Mouse (Mus musculus) liver, adult 2 months (tissue): ENCODE results near the gene Rbm15b. TPM values are rescaled to one million over a fixed set of nuclear protein-coding genes. Genes with fewer than 3 reads are reported as not detected.

Experiments used
- DNase-seq: peaks from one replicate; pipeline ENCODE4 v3.0.0-alpha.2; 2011; ENCODE audit warnings: low read depth, low spot score; ENCODE audit errors: extremely low read depth
- H3K27ac ChIP-seq: fragments of 200-500 bp; replicated peaks from 2 replicates; pipeline ENCODE4 v1.5.1; 2012; ENCODE audit warnings: low read depth, mild to moderate bottlenecking, control low read depth, inconsistent platforms, low read length; ENCODE audit not compliant: insufficient read depth
- H3K27me3 ChIP-seq: fragments of 200-500 bp; 2 replicates; pipeline ENCODE4 v1.6.1; 2012; ENCODE audit warnings: mild to moderate bottlenecking, moderate library complexity, low read length, inconsistent platforms; ENCODE audit not compliant: control insufficient read depth, insufficient read depth
- H3K36me3 ChIP-seq: fragments of 200-500 bp; 2 replicates; pipeline ENCODE4 v1.6.1; 2012; ENCODE audit warnings: low read length, inconsistent platforms; ENCODE audit not compliant: control insufficient read depth, insufficient read depth
- H3K4me1 ChIP-seq: fragments of 200-500 bp; 2 replicates; pipeline ENCODE4 v1.6.1; 2011; ENCODE audit warnings: low read length; ENCODE audit not compliant: control insufficient read depth, insufficient read depth
- H3K4me3 ChIP-seq: fragments of 200-500 bp; 2 replicates; pipeline ENCODE4 v1.5.1; 2011; ENCODE audit warnings: low read depth, mild to moderate bottlenecking, control low read depth, low read length, moderate library complexity; ENCODE audit not compliant: insufficient read depth
- H3K79me2 ChIP-seq: fragments of 200-500 bp; 2 replicates; pipeline ENCODE4 v1.6.1; 2012; ENCODE audit warnings: inconsistent platforms, mild to moderate bottlenecking, low read length, moderate library complexity; ENCODE audit not compliant: control insufficient read depth, insufficient read depth
- H3K9ac ChIP-seq: fragments of 200-500 bp; 2 replicates; pipeline ENCODE4 v1.6.1; 2012; ENCODE audit warnings: low read depth, mild to moderate bottlenecking, control low read depth, inconsistent platforms, low read length
- CTCF ChIP-seq: fragments of 200-500 bp; IDR thresholded peaks from 2 replicates; pipeline ENCODE4 v1.5.1; 2011; ENCODE audit warnings: low read depth, low read length, control low read depth
- POLR2A ChIP-seq: fragments of 200-500 bp; IDR thresholded peaks from 2 replicates; pipeline ENCODE4 v1.6.1; 2011; ENCODE audit warnings: low read length, control low read depth; ENCODE audit not compliant: insufficient read depth; ENCODE audit errors: extremely low read depth
- WGBS: fragments of 180-500 bp; shearing (Covaris S2); methylation state at CpG from one replicate; pipeline ENCODE4 v1.1.7; 2018; 5-methylcytosine and 5-hydroxymethylcytosine counted together
- polyA plus RNA-seq: library from polyadenylated mRNA; depleted of rRNA; stranded (reverse); fragments of >200 nt; gene quantifications from 2 replicates; pipeline ENCODE4 v1.2.3, GENCODE M21; 2012
- total RNA-seq: library from RNA; depleted of rRNA; stranded (reverse); fragments of >200 nt; gene quantifications from 2 replicates; pipeline ENCODE4 v1.2.3, GENCODE M21; 2014

The Rbm15b gene
- total and polyA plus RNA-seq, 2 experiments: 4.8 to 4.9 TPM

DNA sequence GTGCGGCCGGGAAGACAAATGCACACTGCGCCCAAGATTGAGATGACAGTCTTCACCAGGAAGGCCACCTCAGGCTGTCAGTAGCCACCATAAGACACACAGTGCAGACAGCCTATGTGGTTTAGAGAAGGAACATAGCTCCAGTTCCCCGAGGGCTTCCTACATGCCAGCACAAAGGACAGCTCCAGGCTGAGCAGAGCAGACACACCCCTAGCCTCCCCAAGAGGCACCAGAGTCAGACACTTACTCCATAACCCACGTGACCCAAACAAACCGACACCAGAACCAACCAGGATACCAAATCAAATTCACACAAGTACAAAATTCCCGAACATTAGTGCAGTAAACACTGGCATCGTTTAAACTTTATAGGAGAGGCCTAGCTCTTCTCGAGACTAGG lies 2.1 kb upstream of the Rbm15b start:
- Histone ChIP-seq H3K4me1 (peaks cover 30% of the 10 kb centered on the region), H3K79me2 (peaks cover 23% of the 10 kb centered on the region), H3K4me3 (no peak overlapping the region), H3K27ac (no peak overlapping the region), H3K27me3 (no peaks in the 10 kb centered on the region), H3K36me3 (peaks cover 24% of the 10 kb centered on the region), H3K9ac (no peak overlapping the region)
- TF ChIP-seq POLR2A (no peak), CTCF (no peak)
- DNase-seq: no peak
- WGBS: 72% methylated on average over 9 of the region's 9 CpGs

DNA sequence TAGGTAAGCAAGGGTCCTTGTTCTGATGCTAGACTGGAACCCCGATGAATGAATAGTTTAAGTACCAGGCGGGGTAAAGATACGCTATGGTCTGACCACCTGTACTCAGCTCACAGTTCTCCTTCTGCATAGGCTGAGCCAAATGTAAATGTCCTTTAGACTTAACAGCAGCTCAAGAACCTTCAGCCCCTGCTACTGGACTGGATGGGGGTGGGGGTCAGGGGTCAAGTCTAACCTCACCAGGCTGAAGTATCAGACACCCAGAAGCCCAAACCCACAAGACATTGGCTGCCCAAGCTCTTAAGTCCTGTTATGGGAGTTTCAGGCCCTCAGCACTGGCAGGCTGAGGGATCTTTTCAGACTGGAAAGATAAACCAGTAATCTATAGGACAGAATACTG lies 1.1 kb upstream of the Rbm15b start:
- Histone ChIP-seq H3K27ac (no peak overlapping the region), H3K27me3 (no peaks in the 10 kb centered on the region), H3K4me3 (no peak overlapping the region), H3K36me3 (peaks cover 24% of the 10 kb centered on the region), H3K79me2 (peaks cover 23% of the 10 kb centered on the region), H3K9ac (no peak overlapping the region), H3K4me1 (peaks cover 27% of the 10 kb centered on the region)
- no peak for TF ChIP-seq CTCF
- TF ChIP-seq POLR2A: no peak
- no peak for DNase-seq
- 94% methylated on average over 3 of the region's 3 CpGs for WGBS

DNA sequence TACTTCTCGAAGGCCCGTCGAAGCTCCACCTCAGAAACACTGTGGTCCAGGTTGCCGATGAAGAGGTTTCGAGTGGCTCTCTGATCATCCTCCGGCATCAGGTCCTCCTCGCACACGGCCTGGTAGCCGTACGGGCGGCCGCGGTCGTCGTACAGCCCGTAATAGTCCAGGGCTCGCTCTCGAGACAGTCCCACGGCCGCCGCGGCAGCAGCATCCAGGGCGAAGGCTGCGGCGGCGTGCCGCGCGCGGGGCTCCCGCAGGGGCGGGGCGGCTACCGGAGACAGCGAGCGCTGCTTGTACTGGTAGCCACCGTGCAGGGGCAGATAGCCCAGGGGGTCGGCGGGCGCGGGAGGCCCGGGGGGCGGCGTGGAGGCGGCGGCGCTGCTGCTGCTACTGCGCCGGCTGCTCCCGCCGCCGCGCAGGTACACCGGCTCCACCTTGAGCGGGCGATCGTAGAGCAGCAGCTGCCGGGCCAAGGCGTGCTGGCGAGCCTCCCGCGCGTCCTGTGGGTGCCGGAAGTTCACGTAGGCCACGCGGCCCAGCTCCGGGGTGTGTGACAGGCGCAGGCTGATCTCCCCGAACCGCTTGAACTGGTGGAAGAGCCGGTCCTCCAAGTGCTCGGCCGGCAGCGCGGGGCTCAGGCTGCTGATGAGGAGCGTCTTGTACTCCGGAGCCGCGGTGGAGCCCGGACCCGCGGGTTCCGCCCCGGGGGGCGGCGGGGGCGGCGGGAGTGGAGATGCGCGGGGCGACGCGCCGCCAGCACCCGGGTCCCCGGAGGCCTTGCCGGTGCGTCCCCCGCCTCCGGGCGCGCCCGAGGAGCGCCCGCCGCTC lies 1.1 kb downstream of the Rbm15b start:
- H3K79me2 ChIP-seq: peaks cover 17% of the 10 kb centered on the region
- WGBS: 2% methylated on average over 106 of the region's 107 CpGs
- H3K4me3 ChIP-seq: peak overlapping the region; percentile 76
- H3K27me3 ChIP-seq: no peaks in the 10 kb centered on the region
- H3K27ac ChIP-seq: peak overlapping the region; percentile 60
- H3K9ac ChIP-seq: peak overlapping the region; percentile 95
- peak; percentile 58 for DNase-seq
- H3K4me1 ChIP-seq: peaks cover 26% of the 10 kb centered on the region
- H3K36me3 ChIP-seq: peaks cover 32% of the 10 kb centered on the region
- TF ChIP-seq CTCF: no peak
- TF ChIP-seq POLR2A: 0 out of 2 replicates have a peak, but pooled peaks have one; percentile 5

DNA sequence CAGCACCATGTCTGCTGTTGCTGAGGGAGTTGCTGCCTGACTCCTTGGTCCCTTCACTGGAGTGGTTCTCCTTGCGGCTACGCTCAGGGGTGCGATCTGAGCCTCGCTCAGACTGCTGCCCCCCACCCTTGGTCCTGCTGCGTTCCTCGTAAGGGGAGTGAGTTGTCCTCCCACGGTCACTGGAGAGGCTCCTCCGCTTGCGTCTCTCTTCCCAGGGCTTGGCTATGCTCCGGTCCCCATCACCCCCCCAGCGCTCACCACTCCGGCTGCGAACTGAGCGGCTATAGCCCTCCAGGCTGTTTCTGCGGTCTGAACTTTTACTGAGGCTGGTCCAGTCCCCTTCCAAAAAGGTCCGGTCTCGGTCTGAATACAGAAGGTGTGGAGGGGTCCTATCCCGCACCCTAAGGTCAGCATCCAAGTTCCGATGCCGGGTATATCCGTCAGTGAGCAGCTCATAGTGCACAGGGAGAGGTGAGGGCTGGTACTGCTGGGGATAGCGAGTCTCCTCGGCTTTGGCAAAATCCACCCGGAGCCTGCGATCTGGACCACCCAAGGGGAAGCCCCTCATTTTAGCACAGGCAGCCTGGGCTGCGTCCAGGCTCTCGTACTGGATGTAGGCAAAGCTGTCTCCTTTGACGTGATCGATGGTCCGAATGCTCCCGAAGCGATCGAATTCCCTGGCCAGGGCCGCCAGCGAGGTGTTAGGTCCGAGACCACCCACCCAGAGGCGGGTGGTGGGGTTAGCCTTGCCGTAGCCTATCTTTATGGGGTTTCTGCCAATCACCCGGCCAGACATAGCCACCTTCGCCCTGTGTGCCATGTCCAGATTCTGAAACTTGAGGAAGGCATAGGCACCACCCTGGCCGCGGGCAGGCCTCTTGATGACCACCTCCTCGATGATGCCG lies 2.0 kb downstream of the Rbm15b start:
- Histone ChIP-seq H3K27me3 (no peaks in the 10 kb centered on the region), H3K79me2 (peaks cover 17% of the 10 kb centered on the region), H3K4me3 (peak overlapping the region; percentile 76), H3K9ac (peak overlapping the region; percentile 95), H3K36me3 (peaks cover 30% of the 10 kb centered on the region), H3K27ac (no peak overlapping the region), H3K4me1 (peaks cover 21% of the 10 kb centered on the region)
- DNase-seq: no peak
- no peak for TF ChIP-seq CTCF
- TF ChIP-seq POLR2A: no peak
- 63% methylated on average over 44 of the region's 44 CpGs for WGBS

DNA sequence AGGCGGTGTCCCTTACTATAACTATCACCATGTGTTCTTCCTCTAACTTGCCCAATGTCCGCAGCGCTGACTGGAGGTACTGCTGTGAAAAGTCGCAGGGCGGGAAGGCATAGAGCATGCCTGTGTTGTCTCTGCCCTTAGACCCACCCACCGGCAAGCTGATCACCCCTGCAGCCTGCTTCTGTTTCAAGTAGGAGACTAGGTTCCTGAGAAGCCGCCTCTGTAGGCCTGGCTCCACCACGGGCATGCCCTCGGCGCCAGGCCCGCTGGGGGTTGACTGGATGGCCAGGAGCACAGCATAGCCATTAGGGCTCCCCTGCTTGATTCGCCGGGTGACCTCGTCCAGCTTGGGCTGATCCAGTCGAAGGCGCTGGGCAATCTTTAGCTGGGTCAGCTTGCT lies 2.9 kb downstream of the Rbm15b start:
- Histone ChIP-seq H3K36me3 (peaks cover 25% of the 10 kb centered on the region), H3K27me3 (no peaks in the 10 kb centered on the region), H3K4me1 (peaks cover 15% of the 10 kb centered on the region), H3K9ac (no peak overlapping the region), H3K27ac (no peak overlapping the region), H3K4me3 (no peak overlapping the region), H3K79me2 (peaks cover 17% of the 10 kb centered on the region)
- no peak for DNase-seq
- no peak for TF ChIP-seq CTCF
- no peak for TF ChIP-seq POLR2A
- 79% methylated on average over 16 of the region's 16 CpGs for WGBS

DNA sequence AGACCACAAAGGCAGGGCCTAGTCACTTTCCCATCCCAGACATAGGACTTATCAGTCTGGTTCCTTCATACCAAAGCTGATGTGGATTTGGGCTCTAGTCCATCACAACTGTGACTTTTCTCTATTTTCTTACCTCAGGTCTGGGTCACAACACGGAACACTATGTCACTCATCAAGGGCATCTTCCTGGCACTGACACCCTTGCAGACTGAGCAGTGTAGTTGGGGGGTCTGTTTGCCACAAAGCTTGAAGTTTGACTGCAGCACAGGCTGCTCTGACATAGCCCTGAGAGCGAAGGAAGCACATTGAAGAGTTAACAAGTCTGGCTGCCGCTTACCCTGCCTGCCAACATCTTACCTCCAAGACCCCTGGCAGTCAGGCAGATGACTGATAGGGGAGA lies 4.1 kb downstream of the Rbm15b start:
- peaks cover 10% of the 10 kb centered on the region for H3K4me1 ChIP-seq
- no peak overlapping the region for H3K27ac ChIP-seq
- H3K79me2 ChIP-seq: peaks cover 17% of the 10 kb centered on the region
- DNase-seq: no peak
- TF ChIP-seq POLR2A: no peak
- no peak for TF ChIP-seq CTCF
- 85% methylated on average over 3 of the region's 3 CpGs for WGBS
- no peak overlapping the region for H3K4me3 ChIP-seq
- H3K9ac ChIP-seq: no peak overlapping the region
- peaks cover 19% of the 10 kb centered on the region for H3K36me3 ChIP-seq
- no peaks in the 10 kb centered on the region for H3K27me3 ChIP-seq
